Mouse (Mus musculus): ENCODE measurements around the gene Abca17. TPM values are rescaled to one million over a fixed set of nuclear protein-coding genes. Genes with fewer than 3 reads are reported as not detected.

Gene Abca17
- total and polyA plus RNA-seq, 2 experiments = 0.02 TPM; not detected in 1

DNA sequence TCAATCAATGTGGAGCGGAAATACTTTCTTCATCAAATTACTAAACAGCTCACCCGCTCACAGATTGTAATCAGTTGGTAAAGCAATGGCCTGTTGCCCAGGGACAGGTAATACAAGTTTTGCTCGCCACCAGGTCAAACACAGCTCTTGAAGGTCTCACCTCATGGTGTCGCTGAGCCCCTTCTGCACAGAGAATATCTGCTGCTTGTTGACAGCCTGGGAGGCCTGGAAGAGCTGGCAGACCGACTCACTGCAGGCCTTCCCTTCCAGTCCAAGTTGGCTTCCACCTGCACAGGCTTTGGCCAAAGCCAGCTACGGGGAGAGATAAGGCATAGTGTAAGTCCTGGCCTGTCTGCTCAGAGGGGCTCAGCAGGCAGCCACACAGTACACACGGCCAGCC, 113.9 kb downstream of the Abca17 start:
- WGBS = 82% methylated on average over 7 of the region's 7 CpGs
- peaks cover 4% of the 10 kb centered on the region; the same call in 1 of the 2 replicates for H3K36me3 ChIP-seq (ENCODE audit: control insufficient read depth, insufficient read depth, low read length)

DNA sequence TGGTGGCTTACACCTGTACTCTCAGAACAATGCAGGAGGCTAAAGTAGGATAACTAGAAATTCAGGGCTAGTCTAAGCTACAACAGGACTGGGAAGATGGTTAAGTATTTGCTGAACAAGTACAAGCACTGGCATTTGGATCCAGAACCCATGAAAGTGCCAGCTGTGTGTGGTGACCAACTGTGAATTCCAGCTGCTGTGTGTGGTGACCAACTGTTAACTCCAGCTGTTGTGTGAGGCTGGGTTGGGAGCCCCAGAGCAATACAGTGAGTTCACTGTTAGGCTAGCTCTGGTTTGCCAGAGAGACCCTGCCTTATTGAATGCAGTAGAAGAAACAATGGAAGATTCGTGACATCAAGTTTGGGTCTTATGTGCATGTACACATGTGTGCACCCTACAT, 114.4 kb downstream of the Abca17 start:
- no peak overlapping the region for H3K9ac ChIP-seq (ENCODE audit: low read depth, low read length)
- H3K36me3 ChIP-seq (ENCODE audit: control insufficient read depth, insufficient read depth, low read length) = peaks cover 4% of the 10 kb centered on the region; the same call in 1 of the 2 replicates
- no peak for DNase-seq (ENCODE audit: extremely low read depth, low read depth, low spot score)
- no peak for TF ChIP-seq CTCF (IDR thresholded peaks at IDR 0.05; ENCODE audit: low read depth, low read length)
- no peak for TF ChIP-seq POLR2A (IDR thresholded peaks at IDR 0.05; ENCODE audit: extremely low read depth, insufficient read depth, low read length)
- WGBS = 94% methylated on average over 1 of the region's 1 CpGs
- H3K4me1 ChIP-seq (ENCODE audit: control insufficient read depth, insufficient read depth, low read length) = no peaks in the 10 kb centered on the region
- no peak overlapping the region for H3K27ac ChIP-seq (replicated peaks; ENCODE audit: insufficient read depth, low read depth, low read length)
- H3K4me3 ChIP-seq (ENCODE audit: insufficient read depth, low read depth, low read length) = no peak overlapping the region
- no peaks in the 10 kb centered on the region for H3K79me2 ChIP-seq (ENCODE audit: control insufficient read depth, insufficient read depth, low read length)
- no peaks in the 10 kb centered on the region for H3K27me3 ChIP-seq (ENCODE audit: control insufficient read depth, insufficient read depth, low read length)

More for the DNA sequence above, 113.9 kb downstream of the Abca17 start:
- Histone ChIP-seq H3K27ac (replicated peaks; ENCODE audit: insufficient read depth, low read depth, low read length) (no peak overlapping the region), H3K4me3 (ENCODE audit: insufficient read depth, low read depth, low read length) (no peak overlapping the region), H3K9ac (ENCODE audit: low read depth, low read length) (no peak overlapping the region), H3K4me1 (ENCODE audit: control insufficient read depth, insufficient read depth, low read length) (no peaks in the 10 kb centered on the region), H3K79me2 (ENCODE audit: control insufficient read depth, insufficient read depth, low read length) (no peaks in the 10 kb centered on the region), H3K27me3 (ENCODE audit: control insufficient read depth, insufficient read depth, low read length) (no peaks in the 10 kb centered on the region)
- peak; percentile 54 for DNase-seq (ENCODE audit: extremely low read depth, low read depth, low spot score)
- TF ChIP-seq POLR2A (IDR thresholded peaks at IDR 0.05; ENCODE audit: extremely low read depth, insufficient read depth, low read length) (no peak), CTCF (IDR thresholded peaks at IDR 0.05; ENCODE audit: low read depth, low read length) (no peak)

DNA sequence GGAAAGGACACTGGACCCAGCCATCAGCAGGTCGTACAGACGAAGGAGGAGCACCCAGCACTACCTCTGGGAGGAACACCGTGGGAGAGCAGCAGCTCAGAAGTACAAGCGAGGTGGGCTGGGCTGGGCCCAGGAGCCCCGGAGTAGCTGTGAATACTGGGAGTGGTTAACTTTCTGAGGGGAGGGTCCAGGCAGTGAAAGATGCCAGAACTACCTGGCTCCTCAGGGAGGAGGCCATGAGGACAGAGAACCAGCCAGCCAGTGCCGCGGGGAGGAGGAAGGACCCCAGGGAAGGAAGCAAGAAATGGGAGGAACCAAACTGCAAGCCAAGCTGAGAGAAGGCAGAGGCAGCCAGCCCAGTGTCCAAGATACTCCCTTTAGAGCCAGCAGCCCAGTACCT, 122.9 kb downstream of the Abca17 start:
- Histone ChIP-seq H3K4me1 (ENCODE audit: control insufficient read depth, insufficient read depth, low read length) (peaks cover 29% of the 10 kb centered on the region), H3K27ac (replicated peaks; ENCODE audit: insufficient read depth, low read depth, low read length) (peak overlapping the region; percentile 10; the same call in 1 of the 2 replicates)

GRCm38 (mm10) chr17:24226721-24227120, 124.1 kb downstream of the Abca17 start:
- WGBS = 31% methylated on average over 8 of the region's 8 CpGs
- TF ChIP-seq POLR2A (IDR thresholded peaks at IDR 0.05; ENCODE audit: extremely low read depth, insufficient read depth, low read length) (0 out of 2 replicates have a peak, but pooled peaks have one; percentile 40), CTCF (IDR thresholded peaks at IDR 0.05; ENCODE audit: low read depth, low read length) (no peak)
- peak overlapping the region; percentile 60 for H3K4me3 ChIP-seq (ENCODE audit: insufficient read depth, low read depth, low read length)
- H3K27ac ChIP-seq (replicated peaks; ENCODE audit: insufficient read depth, low read depth, low read length) = peak overlapping the region; percentile 96
- peak; percentile 95 for DNase-seq (ENCODE audit: extremely low read depth, low read depth, low spot score)
- peak overlapping the region; percentile 84 for H3K9ac ChIP-seq (ENCODE audit: low read depth, low read length)
- peaks cover 37% of the 10 kb centered on the region for H3K4me1 ChIP-seq (ENCODE audit: control insufficient read depth, insufficient read depth, low read length)
- H3K79me2 ChIP-seq (ENCODE audit: control insufficient read depth, insufficient read depth, low read length) = peaks cover 7% of the 10 kb centered on the region; the same call in 1 of the 2 replicates
- no peaks in the 10 kb centered on the region for H3K27me3 ChIP-seq (ENCODE audit: control insufficient read depth, insufficient read depth, low read length)
- H3K36me3 ChIP-seq (ENCODE audit: control insufficient read depth, insufficient read depth, low read length) = no peaks in the 10 kb centered on the region; the same call in 1 of the 2 replicates

More for the DNA sequence above, 122.9 kb downstream of the Abca17 start:
- TF ChIP-seq CTCF (IDR thresholded peaks at IDR 0.05; ENCODE audit: low read depth, low read length) (no peak), POLR2A (IDR thresholded peaks at IDR 0.05; ENCODE audit: extremely low read depth, insufficient read depth, low read length) (no peak)
- Histone ChIP-seq H3K4me3 (ENCODE audit: insufficient read depth, low read depth, low read length) (no peak overlapping the region), H3K36me3 (ENCODE audit: control insufficient read depth, insufficient read depth, low read length) (no peaks in the 10 kb centered on the region; the same call in 1 of the 2 replicates), H3K9ac (ENCODE audit: low read depth, low read length) (no peak overlapping the region), H3K79me2 (ENCODE audit: control insufficient read depth, insufficient read depth, low read length) (peaks cover 7% of the 10 kb centered on the region; the same call in 1 of the 2 replicates), H3K27me3 (ENCODE audit: control insufficient read depth, insufficient read depth, low read length) (no peaks in the 10 kb centered on the region)
- 86% methylated on average over 7 of the region's 7 CpGs for WGBS
- no peak for DNase-seq (ENCODE audit: extremely low read depth, low read depth, low spot score)

GRCm38 (mm10) chr17:24225851-24226250, 125.0 kb downstream of the Abca17 start:
- Histone ChIP-seq H3K9ac (ENCODE audit: low read depth, low read length) (peak overlapping the region; percentile 84), H3K79me2 (ENCODE audit: control insufficient read depth, insufficient read depth, low read length) (peaks cover 7% of the 10 kb centered on the region; the same call in 1 of the 2 replicates), H3K36me3 (ENCODE audit: control insufficient read depth, insufficient read depth, low read length) (no peaks in the 10 kb centered on the region; the same call in 1 of the 2 replicates), H3K27ac (replicated peaks; ENCODE audit: insufficient read depth, low read depth, low read length) (peak overlapping the region; percentile 96), H3K4me1 (ENCODE audit: control insufficient read depth, insufficient read depth, low read length) (peaks cover 41% of the 10 kb centered on the region), H3K4me3 (ENCODE audit: insufficient read depth, low read depth, low read length) (peak overlapping the region; percentile 60), H3K27me3 (ENCODE audit: control insufficient read depth, insufficient read depth, low read length) (no peaks in the 10 kb centered on the region)
- 81% methylated on average over 5 of the region's 5 CpGs for WGBS
- TF ChIP-seq POLR2A (IDR thresholded peaks at IDR 0.05; ENCODE audit: extremely low read depth, insufficient read depth, low read length) (no peak), CTCF (IDR thresholded peaks at IDR 0.05; ENCODE audit: low read depth, low read length) (no peak)
- DNase-seq (ENCODE audit: extremely low read depth, low read depth, low spot score) = no peak

DNA sequence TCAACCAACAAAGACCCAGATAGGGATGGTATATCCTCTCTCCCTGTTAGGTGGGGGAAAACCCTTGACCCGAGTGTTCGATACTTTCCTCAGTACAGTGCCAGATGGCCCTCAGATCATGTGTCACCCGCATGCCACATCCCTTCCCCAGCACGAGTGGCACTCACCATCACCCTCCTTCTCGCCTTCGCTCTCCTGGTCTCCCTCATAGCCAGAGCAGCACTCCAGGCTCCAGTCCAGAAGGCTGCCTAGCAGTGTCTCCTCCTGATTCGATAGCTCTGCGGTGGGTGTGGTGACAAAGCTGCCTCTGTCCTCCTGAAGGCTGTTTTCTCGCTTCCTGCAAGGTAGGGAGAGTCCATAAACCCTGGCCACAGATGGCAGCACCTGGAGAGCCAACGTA, 126.1 kb downstream of the Abca17 start:
- TF ChIP-seq POLR2A (IDR thresholded peaks at IDR 0.05; ENCODE audit: extremely low read depth, insufficient read depth, low read length) = peak; percentile 66; the same call in 1 of the 2 replicates
- no peak for TF ChIP-seq CTCF (IDR thresholded peaks at IDR 0.05; ENCODE audit: low read depth, low read length)
- no peaks in the 10 kb centered on the region; the same call in 1 of the 2 replicates for H3K36me3 ChIP-seq (ENCODE audit: control insufficient read depth, insufficient read depth, low read length)
- peak overlapping the region; percentile 84 for H3K9ac ChIP-seq (ENCODE audit: low read depth, low read length)
- H3K79me2 ChIP-seq (ENCODE audit: control insufficient read depth, insufficient read depth, low read length) = peaks cover 14% of the 10 kb centered on the region; the same call in 1 of the 2 replicates
- peak overlapping the region; percentile 60; the same call in 1 of the 2 replicates for H3K4me3 ChIP-seq (ENCODE audit: insufficient read depth, low read depth, low read length)
- H3K27me3 ChIP-seq (ENCODE audit: control insufficient read depth, insufficient read depth, low read length) = no peaks in the 10 kb centered on the region
- WGBS = 21% methylated on average over 10 of the region's 10 CpGs
- DNase-seq (ENCODE audit: extremely low read depth, low read depth, low spot score) = peak; percentile 96
- H3K4me1 ChIP-seq (ENCODE audit: control insufficient read depth, insufficient read depth, low read length) = peaks cover 41% of the 10 kb centered on the region
- peak overlapping the region; percentile 96 for H3K27ac ChIP-seq (replicated peaks; ENCODE audit: insufficient read depth, low read depth, low read length)
